Mouse (Mus musculus) MEL (cell line): ENCODE results near the gene Dars. TPM values are rescaled to one million over a fixed set of nuclear protein-coding genes. Genes with fewer than 3 reads are reported as not detected.

Source experiments
- DNase-seq: peaks from one replicate; pipeline ENCODE4 v3.0.0; 2011; ENCODE audit warnings: low read depth, low spot score
- H3K27ac ChIP-seq: 2 replicates; pipeline ENCODE4 v1.5.1; 2012; ENCODE audit warnings: low read depth, mild to moderate bottlenecking, control low read depth, low read length, moderate library complexity; ENCODE audit not compliant: control insufficient read depth
- H3K27me3 ChIP-seq, 2 experiments: fragments of 150-350 bp in 1 of 2; sonication (generic) in 1 of 2; 2 replicates each; pipeline ENCODE4 v1.6.1; 2012; ENCODE audit warnings: low read length in 2 of 2, mild to moderate bottlenecking in 2 of 2, improper control_type of control experiment in 1 of 2, moderate library complexity in 1 of 2; ENCODE audit not compliant: insufficient read depth in 2 of 2, control insufficient read depth in 1 of 2
- H3K36me3 ChIP-seq, 2 experiments: 2 replicates each; pipeline ENCODE4 v1.6.1; 2012 to 2014; ENCODE audit warnings: low read length in 2 of 2, improper control_type of control experiment in 1 of 2, inconsistent platforms in 1 of 2, mild to moderate bottlenecking in 1 of 2; ENCODE audit not compliant: insufficient read depth in 2 of 2, control insufficient read depth in 1 of 2
- H3K4me1 ChIP-seq, 2 experiments: fragments of 150-350 bp in 1 of 2; sonication (generic) in 1 of 2; 2 replicates each; pipeline ENCODE4 v1.6.1; 2012; ENCODE audit warnings: low read length in 2 of 2, improper control_type of control experiment in 1 of 2, mild to moderate bottlenecking in 1 of 2; ENCODE audit not compliant: insufficient read depth in 2 of 2, control insufficient read depth in 1 of 2
- H3K4me3 ChIP-seq, 2 experiments: fragments of 150-350 bp in 1 of 2; sonication (generic) in 1 of 2; 2 replicates each; pipeline ENCODE4 v1.5.1; 2012; ENCODE audit warnings: low read depth in 2 of 2, low read length in 2 of 2, mild to moderate bottlenecking in 2 of 2, moderate library complexity in 2 of 2, control low read depth in 1 of 2, improper control_type of control experiment in 1 of 2; ENCODE audit not compliant: control insufficient read depth in 1 of 2, insufficient read depth in 1 of 2
- H3K79me2 ChIP-seq: 2 replicates; pipeline ENCODE4 v1.6.1; 2012; ENCODE audit warnings: mild to moderate bottlenecking, low read length, moderate library complexity; ENCODE audit not compliant: control insufficient read depth, poor library complexity, insufficient read depth
- H3K9ac ChIP-seq: 2 replicates; pipeline ENCODE4 v1.6.1; 2012; ENCODE audit warnings: low read depth, mild to moderate bottlenecking, control low read depth, low read length, moderate library complexity; ENCODE audit not compliant: control insufficient read depth, poor library complexity, severe bottlenecking
- H3K9me3 ChIP-seq: fragments of 150-350 bp; sonication (generic); replicated peaks from 2 replicates; pipeline ENCODE4 v1.6.1; 2012; ENCODE audit warnings: mild to moderate bottlenecking, low read length, improper control_type of control experiment, moderate library complexity; ENCODE audit not compliant: insufficient read depth
- BHLHE40 ChIP-seq: IDR thresholded peaks from 2 replicates; pipeline ENCODE4 v1.6.1; 2012; ENCODE audit warnings: low read depth, mild to moderate bottlenecking, inconsistent platforms, low read length, improper control_type of control experiment, borderline replicate concordance
- CHD1 ChIP-seq: IDR thresholded peaks from 2 replicates; pipeline ENCODE4 v1.6.1; 2012; ENCODE audit warnings: low read depth, mild to moderate bottlenecking, inconsistent platforms, low read length, improper control_type of control experiment
- CTCF ChIP-seq, 3 experiments: IDR thresholded peaks in 2 of 3; conservative IDR thresholded peaks in 1 of 3; 2 replicates each; pipeline ENCODE4 v1.5.1; 2011 to 2012; ENCODE audit warnings: low read length in 3 of 3, low read depth in 2 of 3, mild to moderate bottlenecking in 2 of 3, improper control_type of control experiment in 1 of 3, inconsistent platforms in 1 of 3, mixed read lengths in 1 of 3, moderate library complexity in 1 of 3; ENCODE audit not compliant: control insufficient read depth in 1 of 3, insufficient read depth in 1 of 3, poor library complexity in 1 of 3, severe bottlenecking in 1 of 3
- E2F4 ChIP-seq: IDR thresholded peaks from 2 replicates; pipeline ENCODE4 v1.6.1; 2011; ENCODE audit warnings: low read depth, low read length, improper control_type of control experiment, borderline replicate concordance
- EP300 ChIP-seq, 2 experiments: IDR thresholded peaks; 2 replicates each; pipeline ENCODE4 v1.6.1; 2011; ENCODE audit warnings: improper control_type of control experiment in 2 of 2, low read length in 2 of 2, low read depth in 1 of 2, mild to moderate bottlenecking in 1 of 2
- ETS1 ChIP-seq: IDR thresholded peaks from 2 replicates; pipeline ENCODE4 v1.6.1; 2012; ENCODE audit warnings: low read depth, mild to moderate bottlenecking, inconsistent platforms, low read length, improper control_type of control experiment, moderate library complexity
- GATA1 ChIP-seq: IDR thresholded peaks from 2 replicates; pipeline ENCODE4 v1.6.1; 2011; ENCODE audit warnings: low read depth, low read length, improper control_type of control experiment
- HCFC1 ChIP-seq: IDR thresholded peaks from 2 replicates; pipeline ENCODE4 v1.6.1; 2012; ENCODE audit warnings: low read depth, mild to moderate bottlenecking, inconsistent platforms, low read length, improper control_type of control experiment, moderate library complexity
- MAFK ChIP-seq: IDR thresholded peaks from 2 replicates; pipeline ENCODE4 v1.6.1; 2011; ENCODE audit warnings: low read depth, mild to moderate bottlenecking, low read length, improper control_type of control experiment, borderline replicate concordance
- MAZ ChIP-seq: IDR thresholded peaks from 2 replicates; pipeline ENCODE4 v1.6.1; 2012; ENCODE audit warnings: low read depth, mild to moderate bottlenecking, inconsistent platforms, low read length, improper control_type of control experiment
- MEF2A ChIP-seq: IDR thresholded peaks from 2 replicates; pipeline ENCODE4 v1.6.1; 2014; ENCODE audit warnings: low read depth, mild to moderate bottlenecking, inconsistent platforms, low read length, improper control_type of control experiment; ENCODE audit not compliant: poor library complexity, insufficient replicate concordance, severe bottlenecking; ENCODE audit errors: extremely low read depth
- MYB ChIP-seq: IDR thresholded peaks from 2 replicates; pipeline ENCODE4 v1.6.1; 2011; ENCODE audit warnings: mild to moderate bottlenecking, low read depth, low read length, improper control_type of control experiment
- MYC ChIP-seq: IDR thresholded peaks from 2 replicates; pipeline ENCODE4 v1.6.1; 2011; ENCODE audit warnings: low read depth, mild to moderate bottlenecking, low read length, improper control_type of control experiment, moderate library complexity
- NELFE ChIP-seq: IDR thresholded peaks from 2 replicates; pipeline ENCODE4 v1.6.1; 2011; ENCODE audit warnings: low read depth, low read length, improper control_type of control experiment
- NRF1 ChIP-seq: IDR thresholded peaks from 2 replicates; pipeline ENCODE4 v1.6.1; 2014; ENCODE audit warnings: low read depth, mild to moderate bottlenecking, inconsistent platforms, low read length, improper control_type of control experiment, moderate library complexity; ENCODE audit not compliant: poor library complexity, insufficient read depth, severe bottlenecking
- SIN3A ChIP-seq: IDR thresholded peaks from 2 replicates; pipeline ENCODE4 v1.6.1; 2012; ENCODE audit warnings: low read length, improper control_type of control experiment, inconsistent platforms
- TBP ChIP-seq: IDR thresholded peaks from 2 replicates; pipeline ENCODE4 v1.8.0; 2011; ENCODE audit warnings: low read depth, low read length, improper control_type of control experiment
- UBTF ChIP-seq: IDR thresholded peaks from 2 replicates; pipeline ENCODE4 v1.6.1; 2012; ENCODE audit warnings: low read depth, mild to moderate bottlenecking, inconsistent platforms, low read length, improper control_type of control experiment, moderate library complexity, borderline replicate concordance; ENCODE audit not compliant: insufficient read depth
- USF1 ChIP-seq: IDR thresholded peaks from 2 replicates; pipeline ENCODE4 v1.6.1; 2014; ENCODE audit warnings: low read depth, mild to moderate bottlenecking, inconsistent platforms, low read length, improper control_type of control experiment, moderate library complexity
- USF2 ChIP-seq, 2 experiments: IDR thresholded peaks; 2 replicates each; pipeline ENCODE4 v1.6.1; 2011 to 2012; ENCODE audit warnings: improper control_type of control experiment in 2 of 2, low read length in 2 of 2, borderline replicate concordance in 1 of 2, inconsistent platforms in 1 of 2, low read depth in 1 of 2, mild to moderate bottlenecking in 1 of 2; ENCODE audit not compliant: insufficient read depth in 1 of 2
- ZC3H11A ChIP-seq: IDR thresholded peaks from 2 replicates; pipeline ENCODE4 v1.6.1; 2012; ENCODE audit warnings: low read depth, mild to moderate bottlenecking, inconsistent platforms, low read length, improper control_type of control experiment
- ZMIZ1 ChIP-seq: IDR thresholded peaks from 2 replicates; pipeline ENCODE4 v1.6.1; 2012; ENCODE audit warnings: low read depth, mild to moderate bottlenecking, inconsistent platforms, low read length, improper control_type of control experiment, moderate library complexity
- ZNF384 ChIP-seq: IDR thresholded peaks from 2 replicates; pipeline ENCODE4 v1.6.1; 2012; ENCODE audit warnings: low read depth, mild to moderate bottlenecking, inconsistent platforms, low read length, improper control_type of control experiment
- polyA plus RNA-seq, 2 experiments: library from polyadenylated mRNA; stranded (reverse) in 1 of 2; unstranded in 1 of 2; fragments of >175 nt in 1 of 2; fragments of >200 nt in 1 of 2; gene quantifications; 2 replicates each; pipeline versions ENCODE4 v1.2.1 to v1.2.4; 2012; ENCODE audit warnings: low replicate concordance in 2 of 2, low read depth in 1 of 2; ENCODE audit not compliant: insufficient read length in 2 of 2, insufficient read depth in 1 of 2, missing spikeins in 1 of 2
- total RNA-seq: library from RNA; depleted of rRNA; stranded (reverse); fragments of 300-350 nt; gene quantifications from 2 replicates; pipeline ENCODE4 v1.2.3, GENCODE M21; 2012

Gene Dars
- total and polyA plus RNA-seq, 3 experiments: 95.2 to 104 TPM; not detected in 1

- no peak overlapping the region for H3K4me3 ChIP-seq
- no peak overlapping the region for H3K27ac ChIP-seq
- peaks cover 0 to 7% of the 10 kb centered on the region in 2 experiments; a peak in 2 of 4 replicates for H3K36me3 ChIP-seq
- H3K4me1 ChIP-seq: peaks cover 5 to 11% of the 10 kb centered on the region in 2 experiments
- no peaks in the 10 kb centered on the region for H3K9me3 ChIP-seq
- H3K9ac ChIP-seq: no peak overlapping the region
- no peaks in the 10 kb centered on the region for H3K27me3 ChIP-seq
- no peak for TF ChIP-seq MYC
- TF ChIP-seq ZC3H11A: no peak
- no peak for TF ChIP-seq NELFE
- TF ChIP-seq USF1: no peak
- no peak for TF ChIP-seq HCFC1
- TF ChIP-seq TBP: no peak
- no peak for DNase-seq
- no peaks in the 10 kb centered on the region for H3K79me2 ChIP-seq
Measured at GRCm38 (mm10) chr1:128439618-128440017, 22.4 kb upstream of the Dars start.

DNA sequence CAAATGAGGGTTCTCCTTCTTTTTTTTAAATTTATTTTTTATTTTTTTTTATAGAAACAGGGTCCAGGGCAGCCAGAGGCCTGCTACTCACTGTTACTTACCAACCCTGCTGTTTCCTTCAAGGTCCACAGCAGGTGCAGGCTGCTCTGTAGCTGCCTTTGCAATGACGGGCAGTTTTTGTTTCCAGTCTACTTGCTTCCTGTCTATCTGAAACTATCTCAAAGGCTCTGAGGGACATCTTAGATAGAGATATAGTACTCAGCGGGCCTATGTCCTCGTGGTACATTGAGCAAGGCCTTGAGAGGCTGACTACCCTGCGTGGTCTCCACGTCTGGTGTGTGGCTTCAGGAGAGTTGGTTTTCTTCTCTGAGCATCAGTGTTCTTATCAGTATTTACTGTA lies 21.4 kb upstream of the Dars start:
- TF ChIP-seq BHLHE40: no peak
- TF ChIP-seq CHD1: no peak
- TF ChIP-seq ZMIZ1: no peak
- TF ChIP-seq, all 39 proteins: peak for 0
- no peaks in the 10 kb centered on the region for H3K9me3 ChIP-seq
- H3K4me3 ChIP-seq: no peak overlapping the region
- no peaks in the 10 kb centered on the region for H3K79me2 ChIP-seq
- H3K4me1 ChIP-seq: peaks cover 2 to 4% of the 10 kb centered on the region in 2 experiments; a peak in 3 of 4 replicates
- H3K9ac ChIP-seq: no peak overlapping the region
- DNase-seq: no peak
- no peak overlapping the region for H3K27ac ChIP-seq
- H3K27me3 ChIP-seq: no peaks in the 10 kb centered on the region
- peaks cover 0 to under 1% of the 10 kb centered on the region in 2 experiments; a peak in 2 of 4 replicates for H3K36me3 ChIP-seq

DNA sequence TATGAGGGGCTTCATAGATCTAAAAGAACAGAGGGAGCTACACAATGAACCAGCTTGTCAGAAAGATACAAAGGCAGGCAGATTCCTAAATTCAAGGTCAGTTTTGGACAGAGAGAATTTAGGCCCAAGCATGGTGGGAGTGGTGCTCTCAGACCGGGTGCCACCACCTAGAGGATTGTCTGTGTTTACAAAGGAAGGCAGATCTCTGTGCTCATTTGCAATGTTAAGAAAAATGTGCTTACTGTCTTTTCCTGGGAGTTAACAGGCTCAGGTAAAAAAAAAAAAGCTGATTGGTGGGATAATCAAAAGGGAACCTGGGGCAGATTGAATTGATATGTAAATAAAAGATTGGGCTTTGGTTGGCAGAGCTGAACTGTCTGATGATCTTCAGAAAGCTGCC lies 20.1 kb upstream of the Dars start:
- H3K27ac ChIP-seq: no peak overlapping the region
- H3K27me3 ChIP-seq: no peaks in the 10 kb centered on the region; a peak in 1 of 4 replicates
- no peak for TF ChIP-seq SIN3A
- no peak for TF ChIP-seq UBTF
- TF ChIP-seq USF1: no peak
- TF ChIP-seq NRF1: no peak
- no peak for TF ChIP-seq CHD1
- TF ChIP-seq ZC3H11A: no peak
- no peak for TF ChIP-seq GATA1
- no peak for TF ChIP-seq MEF2A
- no peak for TF ChIP-seq E2F4
- TF ChIP-seq ZNF384: no peak
- TF ChIP-seq EP300 (IDR thresholded peaks at IDR 0.05; ENCODE audit: low read depth in 1 of 2, low read length in 2 of 2): no peak
- no peak for TF ChIP-seq USF2 (IDR thresholded peaks at IDR 0.05; ENCODE audit: borderline replicate concordance in 1 of 2, insufficient read depth in 1 of 2, low read depth in 1 of 2, low read length in 2 of 2)
- no peak for TF ChIP-seq MYB
- no peak for TF ChIP-seq NELFE
- no peak for TF ChIP-seq CTCF (IDR thresholded peaks at IDR 0.05 in 2 of 3, conservative IDR thresholded peaks at IDR 0.05 in 1 of 3; ENCODE audit: control insufficient read depth in 1 of 3, insufficient read depth in 1 of 3, low read depth in 2 of 3, low read length in 3 of 3, poor library complexity in 1 of 3, severe bottlenecking in 1 of 3)
- TF ChIP-seq ZMIZ1: no peak
- no peak for TF ChIP-seq MAFK
- no peak for TF ChIP-seq BHLHE40
- TF ChIP-seq ETS1: no peak
- no peak for TF ChIP-seq MAZ
- H3K79me2 ChIP-seq: no peaks in the 10 kb centered on the region
- no peak for DNase-seq
- H3K4me1 ChIP-seq: peaks cover 2 to 4% of the 10 kb centered on the region in 2 experiments; a peak in 2 of 4 replicates
- no peaks in the 10 kb centered on the region; a peak in 1 of 4 replicates for H3K36me3 ChIP-seq
- H3K9ac ChIP-seq: no peak overlapping the region
- no peaks in the 10 kb centered on the region for H3K9me3 ChIP-seq
- H3K4me3 ChIP-seq: no peak overlapping the region
